Mouse (Mus musculus) lung, postnatal 0 days (tissue): ENCODE data around the gene Cacnb2.

Source experiments
- CTCF ChIP-seq: IDR thresholded peaks from 2 replicates; pipeline ENCODE4 v1.5.1; 2016; ENCODE audit warnings: antibody characterized with exemption, mild to moderate bottlenecking
- EP300 ChIP-seq: IDR thresholded peaks from 2 replicates; pipeline ENCODE4 v1.6.1; 2016; ENCODE audit warnings: antibody characterized with exemption, mild to moderate bottlenecking, control low read depth

DNA sequence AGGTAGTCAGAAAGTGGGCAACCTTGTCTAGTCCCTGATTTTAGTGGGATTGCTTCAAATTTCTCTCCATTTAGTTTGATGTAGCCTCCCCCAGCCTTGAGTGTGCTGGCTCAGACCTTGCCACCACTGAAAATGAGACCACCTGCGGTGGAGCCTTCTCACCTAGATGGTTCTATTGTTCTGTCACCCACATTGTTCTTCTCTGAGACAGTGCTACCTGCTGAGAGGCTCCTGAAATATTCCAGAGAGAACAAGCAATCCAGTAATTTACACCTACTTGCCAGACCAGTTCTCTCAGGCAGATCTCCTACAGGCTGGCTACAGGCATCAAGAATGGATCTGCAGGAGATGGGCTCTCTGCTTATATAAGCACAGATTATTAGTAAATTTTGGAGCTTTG, 215.8 kb downstream of the Cacnb2 start:
- TF ChIP-seq CTCF (no peak), EP300 (no peak)
